ENCODE assay signal across 13 mouse cellular contexts in the genomic region with DNA sequence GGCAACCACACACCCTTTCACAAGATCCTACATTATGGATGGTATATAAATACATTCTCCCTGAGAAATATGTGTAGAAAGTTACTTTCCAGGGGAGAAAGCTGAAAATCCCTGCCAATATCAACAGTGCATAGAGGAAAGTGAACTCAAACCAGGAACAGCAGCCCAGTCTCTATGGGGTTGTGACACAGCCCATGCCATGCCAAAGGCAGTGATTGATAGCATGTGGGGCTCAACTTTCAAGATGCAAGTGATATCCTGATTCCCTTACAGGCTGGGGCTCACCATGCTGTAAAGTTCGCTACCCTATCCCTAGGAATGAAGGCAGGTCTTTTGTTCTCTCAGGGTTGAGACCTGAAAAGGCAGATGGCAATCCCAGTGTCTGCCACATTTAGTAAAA.
"Had no signal": no experiment of that assay in that cellular context is flagged by ENCODE, and none has a peak within 500 bp of the region (broad histone marks: within the 10 kb centered on the region; RNA-seq: fewer than 3 reads in every experiment).

No protein-coding gene starts in this region.

- H3K27ac ChIP-seq: limb, embryonic 12.5 days; liver, embryonic 13.5 days; lung, embryonic 15.5 days; midbrain, embryonic 10.5 days; neural tube, embryonic 12.5 days; stomach, postnatal 0 days had no signal

- DNase-seq: kidney, postnatal 25 days; layer of hippocampus, postnatal 36 days; liver; liver, embryonic 13.5 days; liver, postnatal 0 days; lung, postnatal 14 days; midbrain, embryonic 14.5 days; thymus, postnatal 4 days had no signal

- H3K27me3 ChIP-seq: limb, embryonic 12.5 days; liver, embryonic 13.5 days; lung, embryonic 15.5 days; neural tube, embryonic 12.5 days had no signal

- H3K9me3 ChIP-seq: limb, embryonic 12.5 days; lung, embryonic 15.5 days; midbrain, embryonic 10.5 days; neural tube, embryonic 12.5 days had no signal

- H3K4me1 ChIP-seq: limb, embryonic 12.5 days; liver, embryonic 13.5 days; lung, embryonic 15.5 days; midbrain, embryonic 10.5 days; neural tube, embryonic 12.5 days had no signal

- H3K36me3 ChIP-seq: limb, embryonic 12.5 days; liver, embryonic 13.5 days; lung, embryonic 15.5 days; midbrain, embryonic 10.5 days; neural tube, embryonic 12.5 days had no signal

- H3K9ac ChIP-seq: limb, embryonic 12.5 days; liver, embryonic 13.5 days; liver, postnatal 0 days; lung, embryonic 15.5 days; neural tube, embryonic 12.5 days had no signal

- H3K4me2 ChIP-seq: limb, embryonic 12.5 days; liver, embryonic 13.5 days; lung, embryonic 15.5 days; neural tube, embryonic 12.5 days had no signal

- ATAC-seq: liver, postnatal 0 days had no signal

- H3K4me3 ChIP-seq: limb, embryonic 12.5 days; liver, embryonic 13.5 days; lung, embryonic 15.5 days; midbrain, embryonic 10.5 days; neural tube, embryonic 12.5 days had no signal
